Mouse (Mus musculus) cerebellum, adult 2 months (tissue): ENCODE measurements around the gene Cnr1.

Experiments used
- CTCF ChIP-seq: fragments of 200-500 bp; IDR thresholded peaks from 2 replicates; pipeline ENCODE4 v1.5.1; 2011; ENCODE audit warnings: low read depth, mild to moderate bottlenecking, control low read depth, low read length, moderate library complexity, borderline replicate concordance; ENCODE audit not compliant: insufficient read depth
- POLR2A ChIP-seq: fragments of 200-500 bp; IDR thresholded peaks from 2 replicates; pipeline ENCODE4 v1.6.1; 2011; ENCODE audit warnings: low read length, control low read depth, borderline replicate concordance; ENCODE audit not compliant: insufficient read depth

DNA sequence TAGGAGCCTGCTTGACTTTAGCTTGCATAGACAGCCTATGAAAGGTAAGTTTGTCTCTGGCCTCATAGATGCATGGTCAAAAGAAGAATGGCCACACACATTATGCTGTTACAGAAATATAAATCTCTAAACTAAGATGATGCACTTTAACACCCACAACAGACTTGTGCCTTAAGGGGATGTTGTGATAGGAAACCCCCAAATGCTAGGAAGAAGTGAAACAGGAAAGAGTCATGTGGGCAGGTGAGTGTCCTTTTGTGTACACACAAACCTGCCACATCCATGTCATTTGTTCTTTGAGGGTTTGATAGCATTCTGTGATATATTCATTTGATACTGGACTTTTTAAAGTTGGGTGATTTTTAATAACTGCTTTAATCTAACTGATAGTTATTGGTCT lies 72.0 kb downstream of the Cnr1 start:
- TF ChIP-seq CTCF (no peak), POLR2A (no peak)
